20 mouse cellular contexts compared by ENCODE assay signal in genomic region chr13:116187059-116187458, GRCm38 (mm10).
DNase-seq lines count a peak whose midpoint lies in the region; ATAC-seq and TF ChIP-seq lines count a peak whose summit lies in the region.
"Had no signal": no experiment of that assay in that cellular context is flagged by ENCODE, and none has a peak within 500 bp of the region (broad histone marks: within the 10 kb centered on the region; RNA-seq: fewer than 3 reads in every experiment).

No protein-coding gene starts in this region.

- H3K9ac ChIP-seq in heart, embryonic 13.5 days, result no peak overlapping the region
- no peak overlapping the region for H3K9ac ChIP-seq in heart, postnatal 0 days (replicated peaks; ENCODE audit: low read depth, low read length)
- no peak overlapping the region for H3K9ac ChIP-seq in heart, adult 2 months (ENCODE audit: low read depth, low read length)
- H3K9ac ChIP-seq in lung, embryonic 16.5 days (ENCODE audit: low read length), result no peak overlapping the region
- H3K9ac ChIP-seq: embryonic facial prominence, embryonic 13.5 days; forebrain, embryonic 12.5 days; hindbrain, embryonic 12.5 days had no signal

- intact Hi-C loops in heart, adult 2 months (cut with DNase I), result no loop called here

- peaks cover 12% of the 10 kb centered on the region for H3K4me1 ChIP-seq in heart, embryonic 13.5 days
- H3K4me1 ChIP-seq in heart, postnatal 0 days (ENCODE audit: control insufficient read depth, insufficient read depth), result no peaks in the 10 kb centered on the region
- no peaks in the 10 kb centered on the region for H3K4me1 ChIP-seq in heart, adult 2 months (ENCODE audit: control insufficient read depth, insufficient read depth, low read length)
- H3K4me1 ChIP-seq in lung, embryonic 16.5 days (replicated peaks; ENCODE audit: control insufficient read depth, insufficient read depth, low read length), result no peaks in the 10 kb centered on the region
- H3K4me1 ChIP-seq: embryonic facial prominence, embryonic 13.5 days; forebrain, embryonic 12.5 days; hindbrain, embryonic 12.5 days had no signal

- TF ChIP-seq CTCF in heart, postnatal 0 days (IDR thresholded peaks at IDR 0.05; ENCODE audit: low read depth), result no peak
- TF ChIP-seq CTCF in heart, adult 2 months (IDR thresholded peaks at IDR 0.05), result no peak

- H3K27ac ChIP-seq in heart, embryonic 13.5 days (replicated peaks), result no peak overlapping the region
- H3K27ac ChIP-seq in heart, postnatal 0 days (ENCODE audit: low read depth), result no peak overlapping the region
- no peak overlapping the region for H3K27ac ChIP-seq in heart, adult 2 months
- no peak overlapping the region for H3K27ac ChIP-seq in lung, embryonic 16.5 days (ENCODE audit: low read length)
- H3K27ac ChIP-seq: embryonic facial prominence, embryonic 13.5 days; forebrain, embryonic 12.5 days; hindbrain, embryonic 12.5 days had no signal

- no peak for DNase-seq in heart, postnatal 4 days
- no peak for DNase-seq in heart, postnatal 0 days (ENCODE audit: low spot score)
- no peak for DNase-seq in heart, adult 2 months
- DNase-seq in lung, postnatal 4 days, result no peak
- DNase-seq: adrenal gland, adult 2 months; adrenal gland, postnatal 25 days; cerebellum, adult 18-20 months; cerebellum, adult 9-11 months; cerebellum, postnatal 36 days; gastrocnemius, postnatal 10 days; heart, postnatal 10 days had no signal

- H3K36me3 ChIP-seq in heart, embryonic 13.5 days, result no peaks in the 10 kb centered on the region
- H3K36me3 ChIP-seq in heart, postnatal 0 days (replicated peaks; ENCODE audit: control insufficient read depth, insufficient read depth, low read length), result no peaks in the 10 kb centered on the region
- H3K36me3 ChIP-seq in heart, adult 2 months (ENCODE audit: control insufficient read depth, insufficient read depth, low read length), result no peaks in the 10 kb centered on the region
- H3K36me3 ChIP-seq in lung, embryonic 16.5 days (ENCODE audit: control insufficient read depth, insufficient read depth, low read length), result no peaks in the 10 kb centered on the region
- H3K36me3 ChIP-seq: embryonic facial prominence, embryonic 13.5 days; forebrain, embryonic 12.5 days; hindbrain, embryonic 12.5 days had no signal

- peaks cover 18% of the 10 kb centered on the region for H3K27me3 ChIP-seq in heart, embryonic 13.5 days (replicated peaks)
- no peaks in the 10 kb centered on the region for H3K27me3 ChIP-seq in heart, postnatal 0 days (ENCODE audit: control insufficient read depth, insufficient read depth, low read length)
- H3K27me3 ChIP-seq in heart, adult 2 months (ENCODE audit: control insufficient read depth, insufficient read depth, low read length), result no peaks in the 10 kb centered on the region
- H3K27me3 ChIP-seq in lung, embryonic 16.5 days (ENCODE audit: control insufficient read depth, insufficient read depth, low read depth, low read length), result no peaks in the 10 kb centered on the region
- H3K27me3 ChIP-seq: embryonic facial prominence, embryonic 13.5 days; forebrain, embryonic 12.5 days; hindbrain, embryonic 12.5 days had no signal

- no peaks in the 10 kb centered on the region for H3K9me3 ChIP-seq in heart, embryonic 13.5 days
- H3K9me3 ChIP-seq in heart, postnatal 0 days (replicated peaks; ENCODE audit: control insufficient read depth, low read length), result no peaks in the 10 kb centered on the region
- H3K9me3 ChIP-seq in lung, embryonic 16.5 days (ENCODE audit: control insufficient read depth, low read length), result no peaks in the 10 kb centered on the region
- H3K9me3 ChIP-seq: embryonic facial prominence, embryonic 13.5 days; forebrain, embryonic 12.5 days; hindbrain, embryonic 12.5 days had no signal

- peak overlapping the region; percentile 8; the same call in 1 of the 2 replicates for H3K4me3 ChIP-seq in heart, embryonic 13.5 days
- no peak overlapping the region for H3K4me3 ChIP-seq in heart, postnatal 0 days (ENCODE audit: low read depth, low read length)
- no peak overlapping the region for H3K4me3 ChIP-seq in heart, adult 2 months
- H3K4me3 ChIP-seq in lung, embryonic 16.5 days (ENCODE audit: low read length), result no peak overlapping the region
- H3K4me3 ChIP-seq: embryonic facial prominence, embryonic 13.5 days; forebrain, embryonic 12.5 days; hindbrain, embryonic 12.5 days had no signal

- no peak for TF ChIP-seq EP300 in heart, postnatal 0 days (IDR thresholded peaks at IDR 0.05; ENCODE audit: low read depth)
- TF ChIP-seq EP300 in heart, adult 2 months (IDR thresholded peaks at IDR 0.05; ENCODE audit: insufficient read depth, low read depth, low read length), result no peak

- WGBS in heart, embryonic 13.5 days, result 12% methylated on average over 7 of the region's 7 CpGs
- 5% methylated on average over 7 of the region's 7 CpGs for WGBS in heart, postnatal 0 days
- WGBS in heart, adult 2 months, result 22% methylated on average over 7 of the region's 7 CpGs
- WGBS in lung, embryonic 16.5 days, result 21% methylated on average over 7 of the region's 7 CpGs

- TF ChIP-seq POLR2A in heart, adult 2 months (IDR thresholded peaks at IDR 0.05; ENCODE audit: insufficient read depth, low read depth, low read length), result no peak

- H3K4me2 ChIP-seq in heart, embryonic 13.5 days, result peak overlapping the region; percentile 53
- H3K4me2 ChIP-seq in heart, postnatal 0 days (ENCODE audit: low read depth, low read length), result peak overlapping the region; percentile 44
- peak overlapping the region; percentile 28 for H3K4me2 ChIP-seq in lung, embryonic 16.5 days (ENCODE audit: low read depth, low read length)
- H3K4me2 ChIP-seq: embryonic facial prominence, embryonic 13.5 days; forebrain, embryonic 12.5 days; hindbrain, embryonic 12.5 days had no signal

- H3K79me2 ChIP-seq in heart, adult 2 months (replicated peaks; ENCODE audit: control insufficient read depth, insufficient read depth, low read length), result no peaks in the 10 kb centered on the region

- ATAC-seq in heart, embryonic 13.5 days (ENCODE audit: extremely low read depth, insufficient number of reproducible peaks, low FRiP score, low TSS enrichment), result peak; percentile 51; the same call in 1 of the 2 replicates
- no peak for ATAC-seq in heart, postnatal 0 days (ENCODE audit: insufficient read depth, low read depth)
- ATAC-seq in lung, embryonic 16.5 days (ENCODE audit: low read depth), result peak; percentile 78
- ATAC-seq: forebrain, embryonic 16.5 days; hindbrain, embryonic 16.5 days; inflammation-experienced regulatory T-cells, adult 6 months; intestine, postnatal 0 days had no signal
